Mouse (Mus musculus): ENCODE measurements around the gene Akr1c14. TPM values are rescaled to one million over a fixed set of nuclear protein-coding genes. Genes with fewer than 3 reads are reported as not detected.
A peak's percentile ranks its signal among the peaks of the same experiment; 100 is the strongest.

Akr1c14 gene
- total and polyA plus RNA-seq, 3 experiments: not detected

DNA sequence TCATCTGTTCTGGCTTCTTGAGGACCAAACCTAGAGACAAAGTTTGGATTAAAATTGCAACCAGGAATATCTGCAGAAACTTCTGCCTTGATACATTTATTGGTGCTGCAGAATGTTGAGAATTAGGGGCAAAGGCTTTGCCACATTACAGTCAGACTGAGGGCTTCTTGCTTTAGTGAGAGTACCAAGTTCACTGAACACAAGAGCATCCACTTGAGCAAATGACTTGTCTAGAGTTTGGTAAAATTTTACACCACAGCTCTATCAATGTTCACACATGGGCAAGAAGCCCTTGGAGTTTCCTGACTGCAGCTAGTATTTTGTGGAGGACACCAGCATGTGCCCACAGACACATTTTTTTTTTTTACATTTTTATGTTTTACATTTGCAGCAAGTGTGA is 53.9 kb downstream of the Akr1c14 start:
- Histone ChIP-seq H3K79me2 (replicated peaks; ENCODE audit: control insufficient read depth, extremely low read depth, insufficient read depth, poor library complexity, severe bottlenecking) (no peaks in the 10 kb centered on the region), H3K4me2 (ENCODE audit: insufficient read depth, low read depth, poor library complexity, severe bottlenecking) (no peak overlapping the region), H3K27ac (ENCODE audit: insufficient read depth, low read depth) (no peak overlapping the region), H3K4me1 (ENCODE audit: control insufficient read depth in 1 of 2, insufficient read depth in 2 of 2) (no peaks in the 10 kb centered on the region), H3K9ac (ENCODE audit: insufficient read depth, low read depth) (no peak overlapping the region), H3K9me3 (replicated peaks; ENCODE audit: low read length) (no peaks in the 10 kb centered on the region), H3K4me3 (replicated peaks in 1 of 3; ENCODE audit: low read depth in 2 of 3, low read length in 2 of 3, poor library complexity in 1 of 3) (no peak overlapping the region), H3K27me3 (replicated peaks) (no peaks in the 10 kb centered on the region), H3K36me3 (replicated peaks in 1 of 2; ENCODE audit: control insufficient read depth in 1 of 2, insufficient read depth in 1 of 2, low read length in 1 of 2) (no peaks in the 10 kb centered on the region)
- dilution Hi-C loops (cut with MboI; ENCODE audit: extremely low pct_ligation_motif_present, extremely low pct_unique_long_range_greater_than_20kb, low sequenced_read_pairs) (no loop called here), in situ Hi-C loops (cut with MboI; ENCODE audit: low pct_ligation_motif_present, low pct_unique_long_range_greater_than_20kb, low sequenced_read_pairs) (no loop called here)
- TF ChIP-seq MAX (IDR thresholded peaks at IDR 0.05; ENCODE audit: low read length) (no peak), CTCF (conservative IDR thresholded peaks at IDR 0.05 in 1 of 2, IDR thresholded peaks at IDR 0.05 in 1 of 2; ENCODE audit: low read depth in 2 of 2, low read length in 2 of 2) (no peak), TCF12 (IDR thresholded peaks at IDR 0.05; ENCODE audit: low read depth, low read length) (no peak), E2F4 (IDR thresholded peaks at IDR 0.05; ENCODE audit: insufficient replicate concordance, low read depth, low read length) (no peak), USF1 (IDR thresholded peaks at IDR 0.05; ENCODE audit: low read depth, low read length) (no peak), PAX5 (IDR thresholded peaks at IDR 0.05; ENCODE audit: low read length) (no peak), ZMIZ1 (IDR thresholded peaks at IDR 0.05; ENCODE audit: low read depth, low read length) (no peak), ZKSCAN1 (IDR thresholded peaks at IDR 0.05; ENCODE audit: borderline replicate concordance, low read depth, low read length) (no peak), JUND (conservative IDR thresholded peaks at IDR 0.05; ENCODE audit: low read depth, low read length) (no peak)
- no peak for DNase-seq (ENCODE audit: extremely low read depth)

GRCm38 (mm10) chr13:4110281-4111188 is 61.7 kb downstream of the Akr1c14 start:
- Histone ChIP-seq H3K4me3 (replicated peaks in 1 of 3; ENCODE audit: low read depth in 2 of 3, low read length in 2 of 3, poor library complexity in 1 of 3) (no peak overlapping the region), H3K9me3 (replicated peaks; ENCODE audit: low read length) (no peaks in the 10 kb centered on the region), H3K36me3 (replicated peaks in 1 of 2; ENCODE audit: control insufficient read depth in 1 of 2, insufficient read depth in 1 of 2, low read length in 1 of 2) (no peaks in the 10 kb centered on the region), H3K9ac (ENCODE audit: insufficient read depth, low read depth) (no peak overlapping the region), H3K27ac (ENCODE audit: insufficient read depth, low read depth) (no peak overlapping the region), H3K4me1 (ENCODE audit: control insufficient read depth in 1 of 2, insufficient read depth in 2 of 2) (no peaks in the 10 kb centered on the region), H3K4me2 (ENCODE audit: insufficient read depth, low read depth, poor library complexity, severe bottlenecking) (no peak overlapping the region), H3K27me3 (replicated peaks) (no peaks in the 10 kb centered on the region), H3K79me2 (replicated peaks; ENCODE audit: control insufficient read depth, extremely low read depth, insufficient read depth, poor library complexity, severe bottlenecking) (no peaks in the 10 kb centered on the region)
- in situ Hi-C loops (cut with MboI; ENCODE audit: low pct_ligation_motif_present, low pct_unique_long_range_greater_than_20kb, low sequenced_read_pairs): no loop called here
- dilution Hi-C loops (cut with MboI; ENCODE audit: extremely low pct_ligation_motif_present, extremely low pct_unique_long_range_greater_than_20kb, low sequenced_read_pairs): no loop called here
- peak; percentile 68 for DNase-seq (ENCODE audit: extremely low read depth)
- TF ChIP-seq TCF12 (IDR thresholded peaks at IDR 0.05; ENCODE audit: low read depth, low read length) (no peak), BHLHE40 (IDR thresholded peaks at IDR 0.05; ENCODE audit: low read depth, low read length) (no peak), RCOR1 (conservative IDR thresholded peaks at IDR 0.05; ENCODE audit: low read depth, low read length) (no peak), ZC3H11A (IDR thresholded peaks at IDR 0.05; ENCODE audit: low read depth, low read length) (0 out of 2 replicates have a peak, but pooled peaks have one; percentile 6), SMC3 (IDR thresholded peaks at IDR 0.05; ENCODE audit: low read depth, low read length) (peak; percentile 69), RAD21 (IDR thresholded peaks at IDR 0.05; ENCODE audit: low read depth, low read length) (peak; percentile 60), CTCF (conservative IDR thresholded peaks at IDR 0.05 in 1 of 2, IDR thresholded peaks at IDR 0.05 in 1 of 2; ENCODE audit: low read depth in 2 of 2, low read length in 2 of 2) (peak; percentile 56 to 73)
